ENCODE assay signal across 18 mouse cellular contexts in the genomic region with DNA sequence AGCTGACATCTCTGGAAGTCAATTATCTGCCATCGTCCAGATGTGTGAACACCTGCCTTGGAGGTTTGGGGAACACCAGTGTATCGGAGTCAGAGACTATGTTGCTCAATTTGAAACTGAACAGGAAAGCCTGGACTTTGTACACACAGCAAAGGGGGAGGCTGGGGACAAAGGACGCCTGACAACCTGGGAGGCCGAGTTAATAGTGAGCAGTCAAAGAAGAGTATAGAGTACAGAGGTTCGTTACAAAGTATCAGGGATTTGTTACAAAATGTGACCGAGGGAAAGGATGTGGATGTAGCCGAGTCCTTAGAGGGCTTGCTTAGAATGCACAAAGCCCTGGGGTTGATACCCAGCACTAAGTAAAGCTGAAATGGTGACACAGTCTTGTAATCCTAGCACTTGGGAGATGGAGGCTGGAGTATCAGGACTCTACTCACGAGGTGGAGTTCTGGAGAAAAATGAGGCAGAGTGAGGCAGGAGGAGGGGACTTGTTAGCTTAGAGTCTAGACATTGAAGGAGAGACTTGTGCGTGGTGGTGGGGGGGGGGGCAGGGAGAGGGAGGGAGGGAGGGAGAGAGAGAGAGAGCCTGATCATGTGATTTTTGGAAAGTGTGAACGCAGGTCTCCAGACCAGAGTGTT. TPM values are rescaled to one million over a fixed set of nuclear protein-coding genes. Genes with fewer than 3 reads are reported as not detected.
DNase-seq lines count a peak whose midpoint lies in the region; ATAC-seq lines count a peak whose summit lies in the region.
"Had no signal": no experiment of that assay in that cellular context is flagged by ENCODE, and none has a peak within 500 bp of the region (broad histone marks: within the 10 kb centered on the region; RNA-seq: fewer than 3 reads in every experiment).

No protein-coding gene starts in this region.

- H3K9me3 ChIP-seq in heart, embryonic 16.5 days (replicated peaks; ENCODE audit: control insufficient read depth, low read length), result peaks cover 5% of the 10 kb centered on the region; the same call in 1 of the 2 replicates
- H3K9me3 ChIP-seq in limb, embryonic 13.5 days, result peaks cover 8% of the 10 kb centered on the region
- H3K9me3 ChIP-seq: hindbrain, embryonic 15.5 days had no signal

- no peak overlapping the region for H3K4me3 ChIP-seq in heart, embryonic 16.5 days (ENCODE audit: low read length)
- no peak overlapping the region for H3K4me3 ChIP-seq in limb, embryonic 13.5 days
- H3K4me3 ChIP-seq: hindbrain, embryonic 15.5 days; myocyte had no signal

- H3K27ac ChIP-seq in heart, embryonic 16.5 days (ENCODE audit: low read length), result no peak overlapping the region
- no peak overlapping the region for H3K27ac ChIP-seq in limb, embryonic 13.5 days
- H3K27ac ChIP-seq: hindbrain, embryonic 15.5 days had no signal

- H3K9ac ChIP-seq in heart, embryonic 16.5 days (ENCODE audit: low read length), result no peak overlapping the region
- no peak overlapping the region for H3K9ac ChIP-seq in limb, embryonic 13.5 days
- H3K9ac ChIP-seq: hindbrain, embryonic 15.5 days had no signal

- 66% methylated on average over 10 of the region's 10 CpGs for WGBS in heart, embryonic 16.5 days
- 50% methylated on average over 10 of the region's 10 CpGs for WGBS in limb, embryonic 13.5 days

- H3K27me3 ChIP-seq in heart, embryonic 16.5 days (ENCODE audit: control insufficient read depth, insufficient read depth, low read length), result no peaks in the 10 kb centered on the region
- H3K27me3 ChIP-seq in limb, embryonic 13.5 days, result no peaks in the 10 kb centered on the region
- H3K27me3 ChIP-seq: hindbrain, embryonic 15.5 days had no signal

- DNase-seq in heart, adult 8-10 months (ENCODE audit: low spot score), result no peak
- DNase-seq in kidney, adult 9 months, result peak; percentile 91
- DNase-seq in testis, postnatal 14 days (ENCODE audit: low spot score), result peak; percentile 53
- no peak for DNase-seq in layer of hippocampus, adult 18-20 months (ENCODE audit: low spot score in 2 of 2)
- no peak for DNase-seq in gastrocnemius, adult 8-10 months (ENCODE audit: low spot score in 2 of 2)
- no peak for DNase-seq in right cerebral cortex, postnatal 36 days (ENCODE audit: low spot score in 2 of 2)
- DNase-seq: adrenal gland, postnatal 14 days; cerebellum, adult 9-11 months; heart, postnatal 14 days; layer of hippocampus, adult 9-11 months; left cerebral cortex, postnatal 4 days; lung, postnatal 10 days; thymus, postnatal 25 days had no signal

- peak overlapping the region; percentile 23; the same call in 1 of the 2 replicates for H3K4me2 ChIP-seq in heart, embryonic 16.5 days (ENCODE audit: low read depth, low read length)
- peak overlapping the region; percentile 37 for H3K4me2 ChIP-seq in limb, embryonic 13.5 days (replicated peaks)
- H3K4me2 ChIP-seq: hindbrain, embryonic 15.5 days; midbrain, embryonic 11.5 days had no signal

- 0 out of 2 replicates have a peak, but pooled peaks cover 3% of the 10 kb centered on the region for H3K4me1 ChIP-seq in heart, embryonic 16.5 days (ENCODE audit: control insufficient read depth, insufficient read depth, low read length)
- H3K4me1 ChIP-seq in limb, embryonic 13.5 days, result peaks cover 18% of the 10 kb centered on the region

- no peak for ATAC-seq in heart, embryonic 16.5 days (replicated peaks; ENCODE audit: extremely low read depth, insufficient read depth, low FRiP score)
- no peak for ATAC-seq in limb, embryonic 13.5 days (ENCODE audit: low FRiP score, low read depth)

- H3K36me3 ChIP-seq in heart, embryonic 16.5 days (ENCODE audit: control insufficient read depth, insufficient read depth), result no peaks in the 10 kb centered on the region
- no peaks in the 10 kb centered on the region for H3K36me3 ChIP-seq in limb, embryonic 13.5 days
- H3K36me3 ChIP-seq: hindbrain, embryonic 15.5 days had no signal

RNA-seq across cellular contexts. Expression of a gene that starts 16.4 kb away (rescaled TPM):
- polyA plus RNA-seq in heart, embryonic 16.5 days (2015; fragmentation: Nextera tagmentation; extraction: Ambion mirVana), result 4.7 and 4.9 TPM in 2 replicates
- 1 to 10 TPM; 3.6 to 7.0 (median 4.7) TPM for total RNA-seq in heart, adult 8-10 months (2022)
- 8.2 and 8.9 TPM in 2 replicates for polyA plus RNA-seq in limb, embryonic 13.5 days (2015; fragmentation: Nextera tagmentation; extraction: Ambion mirVana)
- 100 to 1,000 TPM; 757 to 762 TPM for total RNA-seq in layer of hippocampus, adult 18-20 months (2021)
- 1 to 10 TPM in 2 of 4 experiments, under 1 TPM in 2; 0.90 to 2.6 (median 1.1) TPM for total RNA-seq in gastrocnemius, adult 8-10 months (2022)

RNA-seq across cellular contexts. Expression of a gene that starts 26.3 kb away (rescaled TPM):
- 37.0 and 46.5 TPM in 2 replicates for polyA plus RNA-seq in heart, embryonic 16.5 days (2015; fragmentation: Nextera tagmentation; extraction: Ambion mirVana)
- total RNA-seq in heart, adult 8-10 months (2022), result 10 to 100 TPM; 20.9 to 25.2 (median 22.4) TPM
- polyA plus RNA-seq in limb, embryonic 13.5 days (2015; fragmentation: Nextera tagmentation; extraction: Ambion mirVana), result 38.3 and 40.3 TPM in 2 replicates
- 100 to 1,000 TPM; 121 to 138 TPM for total RNA-seq in layer of hippocampus, adult 18-20 months (2021)
- total RNA-seq in gastrocnemius, adult 8-10 months (2022), result 1 to 10 TPM; 5.4 to 7.3 (median 6.4) TPM

Comparison
In these comparisons a context has a peak if more than half of its experiments do, and no peak if none do; other contexts are left out.
1. DNase-seq: peak in kidney, adult 9 months (single experiment) and testis, postnatal 14 days (single experiment); none in heart, adult 8-10 months (single experiment), layer of hippocampus, adult 18-20 months (0 of 2), gastrocnemius, adult 8-10 months (0 of 2) and right cerebral cortex, postnatal 36 days (0 of 2).
2. RNA of a gene that starts 16.4 kb away (total RNA-seq): 757 to 762 TPM in layer of hippocampus, adult 18-20 months; 3.6 to 7.0 TPM in heart, adult 8-10 months and 0.90 to 2.6 TPM in gastrocnemius, adult 8-10 months; every median in the first group is over 10 times any median in the second.
3. RNA of a gene that starts 26.3 kb away (total RNA-seq): 121 to 138 TPM in layer of hippocampus, adult 18-20 months; 20.9 to 25.2 TPM in heart, adult 8-10 months and 5.4 to 7.3 TPM in gastrocnemius, adult 8-10 months; every median in the first group is over 4 times any median in the second.